Mouse (Mus musculus): ENCODE data around the gene Pard6b.

Gene Pard6b

DNA sequence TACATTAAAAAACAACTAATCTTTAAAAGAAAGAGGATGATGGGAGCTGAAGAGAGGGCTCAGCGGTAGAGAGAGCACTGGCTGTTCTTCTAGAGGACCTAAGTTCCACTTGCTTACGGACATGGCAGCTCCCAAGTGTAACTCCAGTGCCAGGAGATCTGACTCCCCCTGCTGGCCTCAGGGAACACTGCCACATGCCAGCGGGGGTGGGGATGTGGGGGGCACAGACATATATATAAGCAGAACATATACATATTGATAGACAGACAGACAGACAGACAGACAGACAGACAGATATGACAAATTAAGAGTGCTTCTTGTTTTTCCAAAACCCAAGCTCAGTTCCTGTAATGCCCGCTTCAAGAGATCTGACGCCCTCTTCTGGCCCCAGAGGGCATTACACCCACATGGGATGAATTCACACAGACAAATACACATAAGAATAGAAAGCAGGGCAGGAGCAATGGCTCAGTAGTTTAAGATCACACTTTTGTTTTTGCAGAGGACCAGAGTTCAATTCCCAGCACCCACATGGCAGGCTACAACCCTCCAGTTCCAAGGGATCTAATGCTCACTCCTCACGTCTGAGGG, 21.5 kb upstream of the Pard6b start:
- in situ Hi-C loops (cut with MboI): no loop called here

- in situ Hi-C loops (cut with MboI): no loop called here
Observed at GRCm38 (mm10) chr2:168063712-168064111, 17.1 kb upstream of the Pard6b start.

DNA sequence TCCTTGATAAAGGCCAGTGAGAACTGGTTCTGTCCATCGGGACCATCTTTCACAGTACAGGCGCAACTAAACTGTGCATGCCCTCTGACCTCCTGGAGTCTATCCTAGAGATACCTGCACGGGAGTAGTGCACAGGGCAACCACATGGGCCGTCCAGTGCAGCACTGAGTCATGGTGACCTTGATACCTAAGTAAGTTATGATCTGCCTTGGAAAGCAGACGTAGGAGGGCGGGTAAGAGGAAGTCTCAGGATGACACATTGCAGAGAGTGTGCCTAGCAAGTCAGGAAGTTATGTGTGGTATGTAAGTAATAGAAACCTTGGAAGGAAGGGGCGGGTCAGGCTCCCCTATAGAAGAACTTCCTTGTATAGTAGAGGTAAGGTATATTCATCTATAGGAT, 15.3 kb upstream of the Pard6b start:
- in situ Hi-C loops (cut with MboI): no loop called here

DNA sequence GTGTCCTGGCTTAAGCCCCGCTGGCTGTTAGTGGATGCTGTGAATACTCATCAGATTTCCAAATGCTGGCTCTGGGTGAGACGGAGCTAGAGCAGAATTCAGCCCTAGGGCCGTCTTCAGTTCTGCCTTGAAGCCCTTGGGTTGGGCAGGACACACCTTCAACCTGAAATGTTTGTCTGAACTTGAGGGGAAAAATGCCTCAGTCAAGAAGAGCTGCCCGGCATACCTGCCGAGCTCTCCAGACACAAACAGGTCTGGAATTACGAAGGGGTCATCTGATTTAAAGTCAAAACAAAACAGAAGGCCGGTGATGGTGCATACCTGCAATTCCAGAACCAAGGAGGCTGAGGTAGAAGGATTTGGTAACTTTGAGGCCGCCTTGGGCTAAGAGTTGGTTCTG, 14.0 kb upstream of the Pard6b start:
- in situ Hi-C loops (cut with MboI): no loop called here

GRCm38 (mm10) chr2:168070425-168070824, 10.4 kb upstream of the Pard6b start:
- in situ Hi-C loops (cut with MboI): no loop called here

DNA sequence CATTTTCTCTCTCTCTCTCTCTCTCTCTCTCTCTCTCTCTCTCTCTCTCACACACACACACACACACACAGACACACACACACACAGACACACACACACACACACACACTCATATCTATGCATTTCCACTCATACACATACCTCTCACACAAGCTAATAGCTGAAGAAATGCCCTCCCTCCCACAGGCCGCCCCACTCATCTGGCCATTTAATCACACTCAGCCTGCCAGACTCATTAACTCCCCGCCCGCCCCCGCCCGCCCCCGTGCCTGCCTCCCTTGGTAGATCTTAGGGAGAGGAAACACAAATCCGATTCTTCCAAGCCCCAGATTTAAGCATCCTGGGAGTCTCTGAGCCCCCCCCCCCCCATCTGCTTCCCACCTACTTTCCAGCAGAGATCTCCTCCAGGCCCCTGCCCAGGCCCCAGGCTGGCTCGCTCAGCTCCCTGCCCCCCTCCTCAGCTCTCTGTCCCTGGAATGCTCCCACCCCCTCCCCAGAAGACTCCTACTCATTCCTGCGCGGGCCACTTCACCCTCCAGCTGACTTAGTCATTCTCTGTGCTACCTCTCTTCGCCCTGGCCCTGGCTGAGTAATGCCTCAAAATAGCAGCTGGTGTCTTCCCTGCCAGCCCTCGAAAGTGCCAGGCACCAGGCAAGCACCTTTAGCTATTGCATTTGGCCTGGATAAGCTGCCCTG, 8.2 kb upstream of the Pard6b start:
- in situ Hi-C loops (cut with MboI): no loop called here

- in situ Hi-C loops (cut with MboI): no loop called here
Observed at GRCm38 (mm10) chr2:168073722-168074121, 7.1 kb upstream of the Pard6b start.

- in situ Hi-C loops (cut with MboI): no loop called here
Observed at GRCm38 (mm10) chr2:168074457-168074856, 6.3 kb upstream of the Pard6b start.

DNA sequence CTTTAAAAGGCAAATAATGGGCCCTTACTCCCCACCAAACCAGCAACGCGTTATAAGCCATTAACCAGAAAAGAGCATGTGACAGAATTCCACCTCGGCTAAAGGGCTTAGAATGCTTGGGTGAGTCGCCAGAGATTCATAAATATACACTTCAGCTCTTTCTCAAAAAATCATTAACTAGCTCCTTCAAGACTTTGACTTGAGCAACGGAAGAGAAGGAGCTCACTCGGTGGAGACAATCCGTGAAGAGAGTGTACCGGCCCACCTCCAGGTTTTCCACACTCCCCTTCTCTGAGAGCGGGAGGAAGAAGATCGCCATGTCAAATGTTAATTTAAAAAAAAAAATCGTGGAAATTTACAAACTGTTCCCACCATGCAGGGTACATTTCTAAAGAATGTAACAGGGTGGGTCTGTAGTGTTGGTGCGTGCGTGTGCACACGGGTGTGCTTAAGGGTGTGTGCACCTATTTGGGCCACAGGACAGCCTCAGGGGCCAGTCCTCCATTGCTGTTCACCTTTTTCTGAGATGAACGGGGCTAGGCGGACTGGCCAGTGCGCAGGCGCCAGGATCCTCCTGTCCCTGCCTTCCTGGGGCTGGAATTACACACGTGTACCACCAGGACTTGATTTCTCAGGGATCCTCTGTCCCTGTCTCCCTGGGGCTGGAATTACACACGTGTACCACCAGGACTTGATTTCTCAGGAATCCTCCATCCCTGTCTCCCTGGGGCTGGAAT, 3.8 kb upstream of the Pard6b start:
- in situ Hi-C loops (cut with MboI): no loop called here

GRCm38 (mm10) chr2:168078107-168078830, 2.5 kb upstream of the Pard6b start:
- in situ Hi-C loops (cut with MboI): no loop called here

GRCm38 (mm10) chr2:168081299-168081932, 612 bp downstream of the Pard6b start:
- in situ Hi-C loops (cut with MboI): no loop called here

DNA sequence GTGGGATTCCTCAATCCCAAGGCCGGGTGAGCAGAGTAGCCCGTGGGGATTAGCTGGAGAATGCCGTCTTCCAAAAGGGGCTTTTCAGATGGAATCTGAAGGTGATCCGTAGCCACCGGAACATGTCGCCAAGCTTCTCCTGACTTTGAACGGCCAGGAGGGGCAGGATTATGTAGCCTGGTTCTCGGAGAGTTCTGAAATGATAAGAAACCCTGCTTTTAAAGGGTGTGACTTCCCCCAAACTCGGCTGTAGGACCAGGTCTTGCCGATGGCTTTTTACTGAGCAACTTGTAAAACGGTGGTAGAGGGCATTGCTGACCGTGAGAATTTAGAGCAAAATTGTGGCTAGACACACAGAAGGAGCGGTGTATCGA, 1.1 kb downstream of the Pard6b start:
- in situ Hi-C loops (cut with MboI): no loop called here

- in situ Hi-C loops (cut with MboI): no loop called here
Observed at GRCm38 (mm10) chr2:168083593-168083992, 2.8 kb downstream of the Pard6b start.

DNA sequence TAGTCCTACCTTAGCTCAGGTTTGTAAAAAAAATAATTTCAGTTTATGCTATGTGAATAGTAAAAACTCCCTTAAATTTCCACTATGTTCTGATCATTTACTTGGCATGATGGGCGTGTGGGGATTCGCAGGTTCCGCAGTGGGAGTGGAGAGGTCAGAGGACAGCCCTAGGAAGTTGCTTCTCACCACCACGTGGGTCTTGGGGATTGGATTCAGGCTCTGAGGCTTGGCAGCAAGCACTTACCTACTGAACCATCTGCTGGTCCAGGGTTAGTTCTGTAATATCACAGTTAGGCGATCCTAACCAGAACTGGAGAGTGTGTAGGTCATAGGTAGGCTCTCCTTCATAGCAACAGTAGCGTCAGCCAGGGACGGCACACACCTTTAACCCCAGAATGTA, 3.4 kb downstream of the Pard6b start:
- in situ Hi-C loops (cut with MboI): no loop called here

DNA sequence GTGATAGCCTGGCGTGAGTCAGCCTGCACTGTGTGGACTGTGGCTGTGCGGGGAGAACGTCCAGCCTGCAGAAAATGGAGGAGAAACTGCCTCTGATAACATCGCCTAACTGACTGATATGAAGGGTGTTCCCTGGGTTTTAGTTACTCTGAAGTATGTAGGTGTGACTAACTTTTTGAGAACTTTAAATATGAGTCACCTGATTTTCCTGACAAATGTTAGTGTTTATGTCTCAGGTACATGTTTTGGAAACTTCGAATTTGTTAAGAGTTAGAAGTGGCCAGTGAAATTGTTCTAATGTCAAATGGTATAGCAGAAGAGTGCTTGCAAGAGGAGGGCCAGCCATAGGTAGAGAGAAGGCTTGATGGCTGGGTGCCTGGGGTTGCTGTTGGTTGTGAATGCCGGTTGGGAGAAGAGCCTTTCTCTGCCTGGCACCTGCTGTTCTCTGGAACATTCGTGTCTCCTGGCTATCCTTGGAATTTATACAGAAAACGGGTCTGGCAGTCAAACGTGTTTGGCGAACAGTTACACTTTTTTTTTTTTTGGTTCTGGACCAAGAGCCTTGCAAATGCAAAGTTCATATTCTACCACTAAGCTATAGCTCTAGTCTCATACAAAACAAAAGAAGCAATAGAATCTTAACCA, 4.9 kb downstream of the Pard6b start:
- in situ Hi-C loops (cut with MboI): no loop called here

DNA sequence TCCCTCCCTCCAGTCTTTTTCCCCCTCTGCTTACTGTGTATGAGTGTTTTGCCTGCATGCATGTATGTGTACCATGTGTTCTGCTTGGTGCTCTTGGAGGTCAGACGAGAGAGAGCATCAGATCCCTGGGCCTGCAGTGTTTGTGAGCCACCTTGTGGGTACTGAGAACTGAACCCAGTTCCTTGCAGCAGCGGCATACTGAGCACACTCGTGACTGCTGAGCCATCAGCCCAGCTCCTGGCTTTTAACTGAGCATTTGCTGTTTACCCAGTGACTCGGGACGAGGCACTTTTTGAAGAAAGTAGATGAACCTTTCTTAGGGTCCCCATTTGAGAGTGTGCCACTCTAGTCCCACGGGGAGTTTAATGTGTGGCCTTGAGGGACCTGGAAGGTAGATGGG, 5.5 kb downstream of the Pard6b start:
- in situ Hi-C loops (cut with MboI): no loop called here

- in situ Hi-C loops (cut with MboI): no loop called here
Observed at GRCm38 (mm10) chr2:168086839-168087238, 6.0 kb downstream of the Pard6b start.

DNA sequence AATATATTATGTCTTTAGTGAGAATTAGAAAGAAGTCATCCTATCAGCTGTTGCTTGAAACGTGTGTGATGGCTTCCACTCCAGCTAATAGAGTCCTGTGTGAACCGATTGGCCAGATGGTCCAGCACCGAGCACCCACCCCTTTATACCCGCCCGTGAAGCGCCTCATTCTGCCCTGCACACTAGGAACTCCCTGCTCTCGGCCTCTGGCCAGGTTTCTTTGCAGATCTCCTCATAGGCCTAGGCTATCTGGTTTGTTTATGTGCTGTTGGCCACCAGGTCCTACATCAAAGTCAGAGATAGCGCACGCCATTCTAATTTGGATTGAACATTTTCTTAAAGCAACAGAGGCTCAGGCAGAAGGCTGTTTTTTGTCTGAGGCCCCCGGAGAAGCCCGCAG, 10.8 kb downstream of the Pard6b start:
- in situ Hi-C loops (cut with MboI): no loop called here

- in situ Hi-C loops (cut with MboI): no loop called here
Observed at GRCm38 (mm10) chr2:168093077-168093476, 12.3 kb downstream of the Pard6b start.

DNA sequence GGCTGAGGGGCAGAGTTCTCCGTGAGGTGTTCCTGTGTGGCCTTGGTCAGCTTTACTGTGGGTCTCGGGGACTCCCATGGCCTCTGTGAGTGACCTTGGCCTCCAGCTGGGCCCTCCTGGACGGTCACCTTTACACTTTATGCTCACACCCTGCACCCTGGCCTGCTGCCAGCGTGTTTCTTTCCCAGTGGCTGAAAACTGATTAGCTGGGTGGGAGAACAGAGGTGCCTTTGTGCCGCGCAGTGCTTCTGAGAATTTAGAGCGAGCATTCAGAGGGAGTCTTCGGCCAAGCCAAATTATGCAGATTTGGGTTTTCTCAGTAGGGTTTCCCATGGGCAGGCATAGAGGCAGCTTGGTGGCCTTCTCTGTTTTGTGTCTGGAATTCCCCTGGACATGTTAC, 14.3 kb downstream of the Pard6b start:
- in situ Hi-C loops (cut with MboI): no loop called here

- in situ Hi-C loops (cut with MboI): no loop called here
Observed at GRCm38 (mm10) chr2:168096487-168096886, 15.7 kb downstream of the Pard6b start.

GRCm38 (mm10) chr2:168098040-168098439, 17.2 kb downstream of the Pard6b start:
- in situ Hi-C loops (cut with MboI): no loop called here
